ENCODE assay signal across 25 mouse cellular contexts in genomic region chr15:82216142-82216827, GRCm38 (mm10). TPM values are rescaled to one million over a fixed set of nuclear protein-coding genes. Genes with fewer than 3 reads are reported as not detected.
A peak's percentile ranks its signal among the peaks of the same experiment; 100 is the strongest.
DNase-seq lines count a peak whose midpoint lies in the region; ATAC-seq and TF ChIP-seq lines count a peak whose summit lies in the region.
"Had no signal": no experiment of that assay in that cellular context is flagged by ENCODE, and none has a peak within 500 bp of the region (broad histone marks: within the 10 kb centered on the region; RNA-seq: fewer than 3 reads in every experiment).

No protein-coding gene starts in this region.

- H3K27me3 ChIP-seq in cerebellum, adult 2 months (ENCODE audit: control insufficient read depth, insufficient read depth, low read length) = no peaks in the 10 kb centered on the region
- peaks cover 92% of the 10 kb centered on the region for H3K27me3 ChIP-seq in heart, embryonic 12.5 days (replicated peaks)
- peaks cover 14% of the 10 kb centered on the region for H3K27me3 ChIP-seq in heart, adult 2 months (ENCODE audit: control insufficient read depth, insufficient read depth, low read length)
- H3K27me3 ChIP-seq in CH12.LX (replicated peaks) = no peaks in the 10 kb centered on the region

- no peak for TF ChIP-seq EP300 in heart, adult 2 months (IDR thresholded peaks at IDR 0.05; ENCODE audit: insufficient read depth, low read depth, low read length)
- TF ChIP-seq EP300 in CH12.LX (IDR thresholded peaks at IDR 0.05; ENCODE audit: low read length) = peak; percentile 63

- H3K36me3 ChIP-seq in heart, embryonic 12.5 days = no peaks in the 10 kb centered on the region
- H3K36me3 ChIP-seq in heart, adult 2 months (ENCODE audit: control insufficient read depth, insufficient read depth, low read length) = no peaks in the 10 kb centered on the region
- H3K36me3 ChIP-seq in CH12.LX (replicated peaks in 1 of 2; ENCODE audit: control insufficient read depth in 1 of 2, insufficient read depth in 1 of 2, low read length in 1 of 2) = peaks cover 0 to 8% of the 10 kb centered on the region in 2 experiments
- H3K36me3 ChIP-seq: hindbrain, embryonic 12.5 days; limb, embryonic 15.5 days; stomach, embryonic 15.5 days had no signal

- DNase-seq in cerebellum, adult 2 months = peak; percentile 35 to 47
- no peak for DNase-seq in cerebellum, adult 11 months
- no peak for DNase-seq in heart, adult 2 months
- DNase-seq in CH12.LX (ENCODE audit: extremely low read depth) = no peak
- peak; percentile 74 to 75 for DNase-seq in cerebellum, postnatal 10 days
- no peak for DNase-seq in lung, postnatal 25 days (ENCODE audit: low spot score)
- DNase-seq in adrenal gland, postnatal 25 days = no peak
- DNase-seq: embryo, embryonic 11 days; kidney, adult 18-20 months; kidney, postnatal 14 days; lung, postnatal 14 days; midbrain, embryonic 14.5 days; right cerebral cortex, postnatal 25 days; thymus, adult 18-20 months; thymus, postnatal 4 days had no signal

- peak overlapping the region; percentile 24; the same call in 1 of the 2 replicates for H3K4me2 ChIP-seq in heart, embryonic 12.5 days
- peak overlapping the region; percentile 89 for H3K4me2 ChIP-seq in CH12.LX (ENCODE audit: insufficient read depth, low read depth, poor library complexity, severe bottlenecking)
- H3K4me2 ChIP-seq: hindbrain, embryonic 12.5 days; limb, embryonic 15.5 days; stomach, embryonic 15.5 days had no signal

- ATAC-seq in heart, embryonic 12.5 days (ENCODE audit: insufficient number of reproducible peaks, low FRiP score) = no peak

- TF ChIP-seq CTCF in cerebellum, adult 2 months (IDR thresholded peaks at IDR 0.05; ENCODE audit: borderline replicate concordance, insufficient read depth, low read depth, low read length) = no peak
- TF ChIP-seq CTCF in heart, adult 2 months (IDR thresholded peaks at IDR 0.05) = no peak
- TF ChIP-seq CTCF in CH12.LX (conservative IDR thresholded peaks at IDR 0.05 in 1 of 2, IDR thresholded peaks at IDR 0.05 in 1 of 2; ENCODE audit: low read depth in 2 of 2, low read length in 2 of 2) = no peak

- TF ChIP-seq POLR2A in cerebellum, adult 2 months (IDR thresholded peaks at IDR 0.05; ENCODE audit: borderline replicate concordance, insufficient read depth, low read length) = no peak
- no peak for TF ChIP-seq POLR2A in heart, adult 2 months (IDR thresholded peaks at IDR 0.05; ENCODE audit: insufficient read depth, low read depth, low read length)
- TF ChIP-seq POLR2A in CH12.LX (IDR thresholded peaks at IDR 0.05; ENCODE audit: low read depth, low read length) = peak; percentile 40; the same call in 1 of the 2 replicates

- dilution Hi-C loops in CH12.LX (cut with MboI; ENCODE audit: extremely low pct_ligation_motif_present, extremely low pct_unique_long_range_greater_than_20kb, low sequenced_read_pairs) = no loop called here

- no peak overlapping the region for H3K4me3 ChIP-seq in cerebellum, adult 2 months (replicated peaks; ENCODE audit: insufficient read depth, low read depth, low read length)
- H3K4me3 ChIP-seq in heart, embryonic 12.5 days = no peak overlapping the region
- no peak overlapping the region for H3K4me3 ChIP-seq in heart, adult 2 months
- H3K4me3 ChIP-seq in CH12.LX (replicated peaks in 1 of 3; ENCODE audit: low read depth in 2 of 3, low read length in 2 of 3, poor library complexity in 1 of 3) = peak overlapping the region; percentile 57 to 75 (median 63)
- H3K4me3 ChIP-seq: hindbrain, embryonic 12.5 days; layer of hippocampus, adult 2 months; limb, embryonic 15.5 days; megakaryocyte, embryonic 14.5 days; myocyte; stomach, embryonic 15.5 days had no signal

- no peaks in the 10 kb centered on the region for H3K9me3 ChIP-seq in heart, embryonic 12.5 days (replicated peaks)
- no peaks in the 10 kb centered on the region for H3K9me3 ChIP-seq in CH12.LX (replicated peaks; ENCODE audit: low read length)
- H3K9me3 ChIP-seq: hindbrain, embryonic 12.5 days; limb, embryonic 15.5 days; megakaryocyte, embryonic 14.5 days; stomach, embryonic 15.5 days had no signal

- peaks cover 26% of the 10 kb centered on the region for H3K4me1 ChIP-seq in cerebellum, adult 2 months (ENCODE audit: control insufficient read depth, insufficient read depth, low read length)
- H3K4me1 ChIP-seq in heart, embryonic 12.5 days (replicated peaks) = peaks cover 43% of the 10 kb centered on the region
- H3K4me1 ChIP-seq in heart, adult 2 months (ENCODE audit: control insufficient read depth, insufficient read depth, low read length) = no peaks in the 10 kb centered on the region
- peaks cover 18 to 61% of the 10 kb centered on the region in 2 experiments for H3K4me1 ChIP-seq in CH12.LX (ENCODE audit: control insufficient read depth in 1 of 2, insufficient read depth in 2 of 2)

- in situ Hi-C loops in CH12.LX (cut with MboI; ENCODE audit: low pct_ligation_motif_present, low pct_unique_long_range_greater_than_20kb, low sequenced_read_pairs) = loop anchor here (10.0 kb wide), 1 partner anchor 71 kb away; the partner anchor contains the start of gene Srebf2

- H3K27ac ChIP-seq in cerebellum, adult 2 months (ENCODE audit: insufficient read depth, low read length) = no peak overlapping the region
- H3K27ac ChIP-seq in heart, embryonic 12.5 days (ENCODE audit: poor library complexity, severe bottlenecking) = no peak overlapping the region
- no peak overlapping the region for H3K27ac ChIP-seq in heart, adult 2 months
- peak overlapping the region; percentile 99 for H3K27ac ChIP-seq in CH12.LX (ENCODE audit: insufficient read depth, low read depth)
- H3K27ac ChIP-seq: hindbrain, embryonic 12.5 days; layer of hippocampus, adult 2 months; limb, embryonic 15.5 days; stomach, embryonic 15.5 days had no signal

- no peak for TF ChIP-seq RAD21 in CH12.LX (IDR thresholded peaks at IDR 0.05; ENCODE audit: low read depth, low read length)

- no peaks in the 10 kb centered on the region for H3K79me2 ChIP-seq in heart, adult 2 months (replicated peaks; ENCODE audit: control insufficient read depth, insufficient read depth, low read length)
- peaks cover 36% of the 10 kb centered on the region for H3K79me2 ChIP-seq in CH12.LX (replicated peaks; ENCODE audit: control insufficient read depth, extremely low read depth, insufficient read depth, poor library complexity, severe bottlenecking)

- intact Hi-C loops in heart, adult 2 months (cut with DNase I) = no loop called here

- 0 out of 2 replicates have a peak overlapping the region, but pooled peaks have one; percentile 15 for H3K9ac ChIP-seq in heart, embryonic 12.5 days
- H3K9ac ChIP-seq in heart, adult 2 months (ENCODE audit: low read depth, low read length) = no peak overlapping the region
- H3K9ac ChIP-seq in CH12.LX (ENCODE audit: insufficient read depth, low read depth) = peak overlapping the region; percentile 93
- H3K9ac ChIP-seq: hindbrain, embryonic 12.5 days; limb, embryonic 15.5 days; stomach, embryonic 15.5 days had no signal

- 31% methylated on average over 20 of the region's 20 CpGs for whole genome bisulfite sequencing in cerebellum, adult 2 months
- 42% methylated on average over 20 of the region's 20 CpGs for WGBS in heart, embryonic 12.5 days
- WGBS in heart, adult 2 months = 44% methylated on average over 20 of the region's 20 CpGs

TF ChIP-seq in CH12.LX, 34 proteins besides CTCF, POLR2A, EP300 and RAD21 (continues in another document):
- TF ChIP-seq ELF1 (IDR thresholded peaks at IDR 0.05; ENCODE audit: low read depth, low read length) (no peak; the same call in 1 of the 2 replicates), ZNF384 (IDR thresholded peaks at IDR 0.05; ENCODE audit: low read depth, low read length) (no peak)

RNA-seq across cellular contexts. Expression of gene Shisa8, which starts 3.7 kb away (rescaled TPM):
- polyA plus RNA-seq in cerebellum, adult 2 months (2012; rRNA removed) = 65.4 and 69.9 TPM in 2 replicates
- 0.19 and 0.35 TPM in 2 replicates for polyA plus RNA-seq in heart, embryonic 12.5 days (2016; fragmentation: Nextera tagmentation; extraction: Ambion mirVana)
- under 1 TPM; 0.13 to 0.23 TPM for total RNA-seq in heart, adult 2 months (2021)
- 0.15 and 0.21 TPM in 2 replicates for polyA plus RNA-seq in heart, adult 2 months (2012; rRNA removed)
- total RNA-seq in CH12.LX (2012; rRNA removed) (152 and 159 TPM in 2 replicates), CH12.LX (2014; rRNA removed) (94.6 and 103 TPM in 2 replicates)
- 64.2 and 83.4 TPM in 2 replicates for polyA plus RNA-seq in CH12.LX (2012; ENCODE audit: insufficient read length, low read depth)
- 0.24 and 0.48 TPM in 2 replicates for total RNA-seq in adrenal gland, postnatal 25 days (2021)

RNA-seq across cellular contexts. Expression of gene Tnfrsf13c, which starts 7.9 kb away (rescaled TPM):
- polyA plus RNA-seq in cerebellum, adult 2 months (2012; rRNA removed) = 0.89 and 0.93 TPM in 2 replicates
- polyA plus RNA-seq in heart, embryonic 12.5 days (2016; fragmentation: Nextera tagmentation; extraction: Ambion mirVana) = 0.09 TPM in 1 of 2 replicates, not detected in the other
- total RNA-seq in heart, adult 2 months (2021) = under 1 TPM; 0.16 to 0.18 TPM
- polyA plus RNA-seq in heart, adult 2 months (2012; rRNA removed) = 0.44 and 0.86 TPM in 2 replicates
- total RNA-seq in CH12.LX (2012; rRNA removed) (287 and 334 TPM in 2 replicates), CH12.LX (2014; rRNA removed) (188 and 204 TPM in 2 replicates)
- polyA plus RNA-seq in CH12.LX (2012; ENCODE audit: insufficient read length, low read depth) = 219 and 257 TPM in 2 replicates
- 0.21 TPM in 1 of 2 replicates, not detected in the other for total RNA-seq in adrenal gland, postnatal 25 days (2021)
- polyA plus RNA-seq: heart, postnatal 0 days; midbrain, embryonic 14.5 days had no signal

RNA-seq across cellular contexts. Expression of gene Cenpm, which starts 28.3 kb away (rescaled TPM):
- polyA plus RNA-seq in cerebellum, adult 2 months (2012; rRNA removed) = 3.2 and 3.6 TPM in 2 replicates
- polyA plus RNA-seq in heart, embryonic 12.5 days (2016; fragmentation: Nextera tagmentation; extraction: Ambion mirVana) = 57.9 and 67.0 TPM in 2 replicates
- total RNA-seq in heart, adult 2 months (2021) = under 1 TPM; 0.39 to 0.42 TPM
- 0.76 and 1.7 TPM in 2 replicates for polyA plus RNA-seq in heart, adult 2 months (2012; rRNA removed)
- 31.5 and 34.2 TPM in 2 replicates for total RNA-seq in CH12.LX (2012; rRNA removed)
- 17.1 and 22.8 TPM in 2 replicates for total RNA-seq in CH12.LX (2014; rRNA removed)
- 39.6 and 44.0 TPM in 2 replicates for polyA plus RNA-seq in CH12.LX (2012; ENCODE audit: insufficient read length, low read depth)
- total RNA-seq in adrenal gland, postnatal 25 days (2021) = 5.9 and 7.5 TPM in 2 replicates

RNA-seq across cellular contexts. Expression of gene 1500009C09Rik, which starts 35.9 kb away (rescaled TPM):
- polyA plus RNA-seq in cerebellum, adult 2 months (2012; rRNA removed) = 195 and 218 TPM in 2 replicates
- polyA plus RNA-seq in heart, embryonic 12.5 days (2016; fragmentation: Nextera tagmentation; extraction: Ambion mirVana) = not detected in 2 replicates
- not detected for total RNA-seq in heart, adult 2 months (2021)
- 0.08 TPM in 1 of 2 replicates, not detected in the other for polyA plus RNA-seq in heart, adult 2 months (2012; rRNA removed)
- total RNA-seq in CH12.LX (2012; rRNA removed) (not detected in 2 replicates), CH12.LX (2014; rRNA removed) (not detected in 2 replicates)
- not detected in 2 replicates for polyA plus RNA-seq in CH12.LX (2012; ENCODE audit: insufficient read length, low read depth)
- total RNA-seq in adrenal gland, postnatal 25 days (2021) = 0.62 TPM in 1 of 2 replicates, not detected in the other
- total RNA-seq: gastrocnemius, postnatal 4 days had no signal
- polyA plus RNA-seq: heart, postnatal 0 days; limb, embryonic 15.5 days; liver, embryonic 16.5 days; myocyte; stomach, embryonic 15.5 days had no signal

RNA-seq across cellular contexts. Expression of gene Sept3, which starts 58.4 kb away (rescaled TPM):
- polyA plus RNA-seq in cerebellum, adult 2 months (2012; rRNA removed) = 306 and 367 TPM in 2 replicates
- 3.8 and 4.9 TPM in 2 replicates for polyA plus RNA-seq in heart, embryonic 12.5 days (2016; fragmentation: Nextera tagmentation; extraction: Ambion mirVana)
- under 1 TPM; 0.39 to 0.44 TPM for total RNA-seq in heart, adult 2 months (2021)
- polyA plus RNA-seq in heart, adult 2 months (2012; rRNA removed) = 0.43 and 0.85 TPM in 2 replicates
- total RNA-seq in CH12.LX (2012; rRNA removed) = 0.04 and 0.13 TPM in 2 replicates
- total RNA-seq in CH12.LX (2014; rRNA removed) = not detected in 2 replicates
- polyA plus RNA-seq in CH12.LX (2012; ENCODE audit: insufficient read length, low read depth) = 0.07 TPM in 1 of 2 replicates, not detected in the other
- total RNA-seq in adrenal gland, postnatal 25 days (2021) = 3.0 and 4.3 TPM in 2 replicates

Comparison
In these comparisons a context has a peak if more than half of its experiments do, and no peak if none do; other contexts are left out.
1. DNase-seq: peak in cerebellum, adult 2 months (2 of 2) and cerebellum, postnatal 10 days (2 of 2); none in cerebellum, adult 11 months (single experiment), heart, adult 2 months (0 of 2), CH12.LX (single experiment), lung, postnatal 25 days (single experiment) and adrenal gland, postnatal 25 days (single experiment).
2. H3K4me3 ChIP-seq: peak in CH12.LX (3 of 3); none in cerebellum, adult 2 months (single experiment), heart, embryonic 12.5 days (single experiment) and heart, adult 2 months (single experiment).
3. RNA of gene Shisa8, which starts 3.7 kb away (polyA plus RNA-seq): 64.2 to 83.4 TPM in CH12.LX and 65.4 to 69.9 TPM in cerebellum, adult 2 months; 0.15 to 0.21 TPM in heart, adult 2 months and 0.19 to 0.35 TPM in heart, embryonic 12.5 days; every median in the first group is over 10 times any median in the second.
4. RNA of gene Tnfrsf13c, which starts 7.9 kb away (polyA plus RNA-seq): 219 to 257 TPM in CH12.LX; 0.89 to 0.93 TPM in cerebellum, adult 2 months, 0.44 to 0.86 TPM in heart, adult 2 months and 0.09 TPM in heart, embryonic 12.5 days; every median in the first group is over 100 times any median in the second.